Mouse (Mus musculus): ENCODE results near the gene Cbx7. TPM values are rescaled to one million over a fixed set of nuclear protein-coding genes. Genes with fewer than 3 reads are reported as not detected.
"Not testable (repeated sequence)": the region's sequence is repeated elsewhere in the genome, so short reads cannot be mapped to it uniquely, and the experiment has no call there.

Gene Cbx7
- polyA plus RNA-seq, 1 experiment from 2014 or later = 8.9 TPM

GRCm38 (mm10) chr15:79940932-79941331 lies 30.0 kb downstream of the Cbx7 start:
- no peaks in the 10 kb centered on the region for H3K27me3 ChIP-seq
- ChIA-PET POLR2A (interaction anchor here (0.6 to 1.4 kb wide), 4 partner anchors 112 to 317 kb away, joined by 3 to 6 read pairs (median 4); no protein-coding TSS in a partner anchor), CTCF (interaction anchor here (0.7 to 15.7 kb wide), 15 partner anchors 9 to 192 kb away, joined by 3 to 226 read pairs (median 4); no protein-coding TSS in a partner anchor)
- no peak for TF ChIP-seq CTCF (IDR thresholded peaks at IDR 0.05)
- ATAC-seq (no peak), DNase-seq (ENCODE audit: low read depth, low spot score) (no peak)
- in situ Hi-C loops (cut with MboI; ENCODE audit: low pct_unique_long_range_greater_than_20kb) = no loop called here

DNA sequence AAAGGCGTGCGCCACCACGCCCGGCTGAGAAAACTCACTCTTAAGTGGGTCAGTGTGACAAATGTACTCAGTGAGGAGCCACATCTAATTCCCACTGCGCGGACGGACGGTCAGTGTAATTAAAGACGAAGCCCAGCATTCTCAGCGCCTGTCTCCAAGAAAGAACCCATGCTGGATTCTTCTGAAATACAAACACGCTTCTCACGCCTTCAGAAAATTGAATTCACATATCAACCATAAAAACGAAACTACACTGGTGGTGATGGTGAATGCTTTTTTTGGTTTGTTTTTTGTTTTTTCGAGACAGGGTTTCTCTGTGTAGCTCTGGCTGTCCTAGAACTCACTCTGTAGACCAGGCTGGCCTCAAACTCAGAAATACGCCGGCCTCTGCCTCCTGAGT lies 31.0 kb downstream of the Cbx7 start:
- TF ChIP-seq CTCF (IDR thresholded peaks at IDR 0.05) = no peak
- CTCF ChIA-PET = interaction anchor here (0.9 to 15.7 kb wide), 5 partner anchors 10 to 187 kb away, joined by 4 to 226 read pairs (median 7); no protein-coding TSS in a partner anchor
- no peak for DNase-seq (ENCODE audit: low read depth, low spot score)
- no peak for ATAC-seq
- in situ Hi-C loops (cut with MboI; ENCODE audit: low pct_unique_long_range_greater_than_20kb) = no loop called here
- POLR2A ChIA-PET = interaction anchor here (1.4 kb wide), 1 partner anchor 142 kb away, joined by 6 read pairs; no protein-coding TSS in a partner anchor
- no peaks in the 10 kb centered on the region for H3K27me3 ChIP-seq

- POLR2A ChIA-PET; ATAC-seq; in situ Hi-C loops (cut with MboI; ENCODE audit: low pct_unique_long_range_greater_than_20kb); DNase-seq (ENCODE audit: low read depth, low spot score); H3K27me3 ChIP-seq: not testable (repeated sequence)
- CTCF ChIA-PET = interaction anchor here (2.5 to 15.7 kb wide), 2 partner anchors 11 to 137 kb away, joined by 10 to 226 read pairs; no protein-coding TSS in a partner anchor
These were observed 31.4 kb downstream of the Cbx7 start for GRCm38 (mm10) chr15:79939501-79939900.

DNA sequence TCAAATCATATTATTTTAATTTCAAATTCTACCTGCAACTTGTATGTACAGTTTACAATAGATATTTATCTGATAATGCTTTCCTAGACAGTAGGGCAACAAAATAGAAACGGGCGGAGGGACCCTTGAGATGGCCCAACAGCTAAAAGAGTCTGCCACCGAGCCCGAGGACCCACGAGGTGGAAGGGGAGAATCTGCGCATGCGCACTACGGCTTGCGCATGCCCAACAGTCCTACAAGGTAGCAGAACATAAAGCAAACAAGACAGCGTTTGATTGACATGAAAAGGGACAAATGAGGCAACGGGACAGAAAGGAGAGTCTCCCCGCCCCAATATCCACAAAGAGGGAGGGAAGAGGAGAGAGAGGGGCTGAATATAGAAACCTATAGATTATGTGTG lies 31.9 kb downstream of the Cbx7 start:
- POLR2A ChIA-PET = no interaction called here
- no peak for DNase-seq (ENCODE audit: low read depth, low spot score)
- in situ Hi-C loops (cut with MboI; ENCODE audit: low pct_unique_long_range_greater_than_20kb) = no loop called here
- no peaks in the 10 kb centered on the region for H3K27me3 ChIP-seq
- no peak for ATAC-seq
- CTCF ChIA-PET = interaction anchor here (15.7 kb wide), 1 partner anchor 138 kb away, joined by 226 read pairs; no protein-coding TSS in a partner anchor
- TF ChIP-seq CTCF (IDR thresholded peaks at IDR 0.05) = no peak

DNA sequence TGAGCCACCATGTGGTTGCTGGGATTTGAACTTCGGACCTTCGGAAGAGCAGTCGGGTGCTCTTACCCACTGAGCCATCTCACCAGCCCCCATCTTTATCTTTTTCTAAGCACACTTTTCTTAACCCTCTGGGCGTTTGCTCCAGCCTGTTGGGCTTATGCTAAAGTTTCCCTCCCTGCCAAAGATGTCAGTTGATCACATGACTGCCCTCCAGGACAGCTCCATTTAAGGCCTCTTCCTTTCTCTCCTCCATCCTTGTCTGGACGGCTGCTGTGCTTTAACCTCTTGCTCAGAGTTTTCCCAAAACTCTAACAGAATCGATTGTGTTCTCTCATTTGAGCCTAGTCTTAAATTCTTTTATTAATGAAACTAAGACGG lies 34.6 kb downstream of the Cbx7 start:
- ATAC-seq = no peak
- TF ChIP-seq CTCF (IDR thresholded peaks at IDR 0.05) = no peak
- POLR2A ChIA-PET = no interaction called here

GRCm38 (mm10) chr15:79935654-79936373 lies 35.1 kb downstream of the Cbx7 start:
- no peak for DNase-seq (ENCODE audit: low read depth, low spot score)
- H3K27me3 ChIP-seq = no peaks in the 10 kb centered on the region
- ChIA-PET POLR2A (interaction anchor here (0.6 to 0.7 kb wide), 3 partner anchors 110 to 172 kb away, joined by 3 to 5 read pairs (median 3); no protein-coding TSS in a partner anchor), CTCF (interaction anchor here (0.9 to 1.1 kb wide), 2 partner anchors 104 to 105 kb away, joined by 3 to 4 read pairs; no protein-coding TSS in a partner anchor)
- in situ Hi-C loops (cut with MboI; ENCODE audit: low pct_unique_long_range_greater_than_20kb) = no loop called here
- no peak for TF ChIP-seq CTCF (IDR thresholded peaks at IDR 0.05)
- ATAC-seq = no peak

More for the DNA sequence above, 34.6 kb downstream of the Cbx7 start:
- in situ Hi-C loops (cut with MboI; ENCODE audit: low pct_unique_long_range_greater_than_20kb) = no loop called here
- DNase-seq (ENCODE audit: low read depth, low spot score) = no peak
- CTCF ChIA-PET = interaction anchor here (2.1 kb wide), 1 partner anchor 10 kb away, joined by 12 read pairs; no protein-coding TSS in a partner anchor
- H3K27me3 ChIP-seq = no peaks in the 10 kb centered on the region

- no peaks in the 10 kb centered on the region for H3K27me3 ChIP-seq
- ChIA-PET POLR2A (interaction anchor here (0.6 kb wide), 3 partner anchors 108 to 1182 kb away, joined by 3 read pairs; no protein-coding TSS in a partner anchor), CTCF (interaction anchor here (1.1 kb wide), 1 partner anchor 103 kb away, joined by 3 read pairs; no protein-coding TSS in a partner anchor)
- no peak for TF ChIP-seq CTCF (IDR thresholded peaks at IDR 0.05)
- in situ Hi-C loops (cut with MboI; ENCODE audit: low pct_unique_long_range_greater_than_20kb) = no loop called here
- no peak for ATAC-seq
- no peak for DNase-seq (ENCODE audit: low read depth, low spot score)
These were observed 36.1 kb downstream of the Cbx7 start for GRCm38 (mm10) chr15:79934776-79935175.

DNA sequence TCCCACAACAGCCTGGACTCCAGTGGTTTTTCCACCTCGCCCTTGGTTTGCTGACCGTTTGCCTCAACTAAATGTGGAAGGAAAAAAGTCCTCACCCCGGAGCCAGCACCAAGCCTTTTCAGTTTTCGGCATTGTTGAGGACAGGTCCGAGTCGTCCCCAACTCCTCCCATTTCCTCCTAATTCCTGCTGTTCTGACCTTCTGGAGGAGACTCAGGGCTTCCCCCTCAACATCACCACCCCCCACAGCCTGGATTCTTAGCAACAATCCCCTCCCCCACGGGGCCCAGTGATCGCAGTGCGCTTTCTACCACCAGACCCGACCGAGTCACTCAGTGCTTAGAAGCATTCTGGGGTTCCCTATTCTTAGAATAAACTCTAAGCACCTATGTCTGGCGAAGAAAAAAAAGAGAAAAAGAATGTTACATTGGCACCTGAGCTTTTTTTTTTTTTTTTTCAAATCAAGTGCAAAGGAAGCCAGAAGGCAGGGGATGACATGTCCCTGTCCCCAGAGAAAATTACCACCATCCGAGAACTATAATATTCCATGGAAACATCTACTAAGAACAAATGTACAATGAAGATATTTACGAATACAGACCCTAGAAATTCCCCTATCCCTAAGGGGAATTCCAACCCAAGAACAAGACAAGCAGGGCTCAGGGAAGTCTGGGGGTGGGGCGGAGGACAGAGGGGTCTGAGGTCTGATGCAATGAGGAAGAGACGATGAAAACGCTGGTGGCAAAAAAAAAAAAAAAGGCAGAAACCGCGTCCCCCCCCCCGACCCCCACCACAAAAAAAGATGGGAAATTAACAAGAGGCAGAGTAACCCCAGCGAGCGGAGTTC lies 37.0 kb downstream of the Cbx7 start:
- in situ Hi-C loops (cut with MboI; ENCODE audit: low pct_unique_long_range_greater_than_20kb) = no loop called here
- no peaks in the 10 kb centered on the region for H3K27me3 ChIP-seq
- ATAC-seq (no peak), DNase-seq (ENCODE audit: low read depth, low spot score) (no peak)
- ChIA-PET POLR2A (interaction anchor here (0.6 kb wide), 4 partner anchors 11 to 166 kb away, joined by 3 read pairs; no protein-coding TSS in a partner anchor), CTCF (no interaction called here)
- TF ChIP-seq CTCF (IDR thresholded peaks at IDR 0.05) = no peak

GRCm38 (mm10) chr15:79933052-79933669 lies 37.8 kb downstream of the Cbx7 start:
- TF ChIP-seq CTCF (IDR thresholded peaks at IDR 0.05) = no peak
- ATAC-seq (no peak), DNase-seq (ENCODE audit: low read depth, low spot score) (no peak)
- ChIA-PET CTCF (no interaction called here), POLR2A (interaction anchor here (0.6 kb wide), 3 partner anchors 11 to 166 kb away, joined by 3 read pairs; no protein-coding TSS in a partner anchor)
- no peaks in the 10 kb centered on the region for H3K27me3 ChIP-seq
- in situ Hi-C loops (cut with MboI; ENCODE audit: low pct_unique_long_range_greater_than_20kb) = no loop called here

Data from Patski (cell line).